Mouse (Mus musculus): ENCODE data around the gene Acoxl.

Gene Acoxl

DNA sequence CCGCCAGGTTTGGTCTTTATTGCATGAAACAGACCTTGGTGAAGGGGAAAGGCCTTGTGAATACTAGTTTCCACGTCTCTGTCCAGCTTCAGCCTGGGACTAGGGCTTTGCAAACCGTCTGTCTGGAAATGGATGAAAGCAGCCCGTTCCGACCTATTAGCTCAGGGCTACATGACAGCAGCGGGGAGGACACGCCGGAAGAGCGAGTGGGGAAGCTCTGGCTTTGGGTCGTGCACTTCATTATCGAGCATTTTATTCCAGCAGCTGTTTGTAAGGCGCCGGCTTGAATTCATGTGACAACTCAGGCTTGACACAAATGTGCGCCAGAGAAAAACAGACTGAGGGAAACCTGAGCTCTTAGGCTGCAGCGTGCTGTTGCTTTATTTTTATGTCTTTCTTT is 301.1 kb downstream of the Acoxl start:
- DNase-seq (ENCODE audit: low read depth, low spot score) = no peak

DNA sequence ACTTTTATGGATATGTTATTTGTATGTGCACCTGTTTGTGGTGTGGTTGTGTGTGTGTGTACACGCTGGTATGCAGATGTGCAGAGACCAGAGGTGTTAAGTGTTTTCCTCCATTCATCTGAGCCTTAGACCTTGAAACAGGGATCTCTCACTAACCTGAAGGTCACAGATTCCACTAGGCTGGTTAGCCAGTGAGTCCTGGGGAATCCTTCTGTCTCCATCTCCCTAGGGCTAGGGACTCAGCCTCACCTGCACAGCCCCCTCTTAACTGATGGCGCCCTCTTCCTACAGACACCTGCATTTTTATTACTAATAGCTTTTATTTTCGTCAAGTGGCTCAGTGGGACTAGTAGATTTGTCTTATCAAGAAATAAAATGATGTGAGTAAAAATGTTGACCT is 301.5 kb downstream of the Acoxl start:
- DNase-seq (ENCODE audit: low read depth, low spot score) = no peak

DNA sequence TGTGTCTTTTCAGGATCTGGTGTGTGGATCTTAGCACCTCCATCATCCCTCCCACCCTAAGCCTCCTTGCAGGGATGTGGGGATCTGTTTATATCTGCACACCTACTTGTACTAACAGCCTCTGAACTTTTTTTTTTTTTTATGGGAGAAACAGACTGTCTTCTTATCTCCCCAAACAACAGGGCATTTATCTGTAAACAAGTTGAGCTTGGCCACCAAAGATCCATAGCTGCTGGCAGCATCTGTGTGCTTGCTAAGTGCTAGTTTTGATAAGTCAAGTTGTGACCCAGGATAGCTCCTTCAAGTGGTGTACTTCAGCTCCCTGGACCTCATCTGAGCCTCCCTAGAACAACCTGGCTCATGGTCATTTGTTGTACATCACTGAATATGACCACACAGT is 305.3 kb downstream of the Acoxl start:
- no peak for DNase-seq (ENCODE audit: low read depth, low spot score)

DNA sequence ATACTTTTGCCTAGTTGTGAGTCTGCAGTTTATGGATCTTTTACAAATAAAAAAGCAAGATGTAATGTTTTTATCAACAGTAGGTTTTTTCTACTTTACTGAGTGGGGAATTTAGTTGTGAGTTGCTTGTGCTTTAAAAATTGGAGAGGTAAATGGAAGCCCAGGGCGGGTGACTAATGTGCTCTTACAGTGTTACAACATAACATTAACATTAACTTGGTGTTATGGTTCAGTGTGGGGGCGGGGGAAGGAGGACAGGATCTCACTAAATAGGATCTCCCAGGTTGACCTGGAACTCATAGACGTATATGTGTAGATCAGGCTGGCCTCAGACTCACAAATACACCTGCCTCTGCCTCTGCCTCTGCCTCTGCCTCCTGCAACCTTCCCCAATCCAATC is 306.8 kb downstream of the Acoxl start:
- no peak for DNase-seq (ENCODE audit: low read depth, low spot score)

DNA sequence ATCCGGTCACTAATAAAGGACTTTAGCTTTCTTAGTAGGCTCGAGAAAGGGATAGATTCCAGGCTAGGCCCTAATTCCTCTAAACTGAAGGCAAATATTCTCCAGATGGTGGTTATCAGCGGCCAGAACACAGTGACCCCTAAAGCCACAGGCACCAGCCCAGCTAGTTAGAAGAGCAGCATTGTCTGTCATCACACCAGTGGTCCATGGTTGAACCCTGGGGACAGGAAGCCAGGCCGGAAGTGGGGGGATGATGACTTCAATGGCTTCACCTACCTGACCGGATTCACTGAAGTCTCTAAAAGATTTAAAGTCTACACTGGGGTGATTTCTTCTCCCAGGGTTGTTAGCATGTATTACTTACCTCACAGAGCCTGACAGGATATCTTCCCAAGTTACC is 310.9 kb downstream of the Acoxl start:
- no peak for DNase-seq (ENCODE audit: low read depth, low spot score)

DNA sequence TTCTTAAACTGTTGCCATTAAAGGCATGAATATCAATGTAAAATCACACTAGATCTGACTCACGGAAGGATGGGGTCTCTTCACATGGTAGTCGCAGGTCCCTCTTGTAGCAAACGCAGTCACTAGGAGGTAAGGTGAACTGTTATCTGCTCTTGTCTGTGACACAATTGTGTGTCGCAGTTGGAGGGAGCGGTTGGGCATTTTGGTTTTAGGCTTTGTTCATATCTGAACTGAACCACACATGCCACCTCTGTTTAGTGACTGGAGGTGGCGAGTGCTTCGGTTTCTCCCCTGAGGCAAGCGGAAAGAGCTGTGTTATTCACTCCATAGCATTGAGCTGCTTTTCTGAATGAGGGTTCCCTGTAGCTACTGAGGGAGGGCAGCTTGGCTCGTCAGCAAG is 313.5 kb downstream of the Acoxl start:
- no peak for DNase-seq (ENCODE audit: low read depth, low spot score)

DNA sequence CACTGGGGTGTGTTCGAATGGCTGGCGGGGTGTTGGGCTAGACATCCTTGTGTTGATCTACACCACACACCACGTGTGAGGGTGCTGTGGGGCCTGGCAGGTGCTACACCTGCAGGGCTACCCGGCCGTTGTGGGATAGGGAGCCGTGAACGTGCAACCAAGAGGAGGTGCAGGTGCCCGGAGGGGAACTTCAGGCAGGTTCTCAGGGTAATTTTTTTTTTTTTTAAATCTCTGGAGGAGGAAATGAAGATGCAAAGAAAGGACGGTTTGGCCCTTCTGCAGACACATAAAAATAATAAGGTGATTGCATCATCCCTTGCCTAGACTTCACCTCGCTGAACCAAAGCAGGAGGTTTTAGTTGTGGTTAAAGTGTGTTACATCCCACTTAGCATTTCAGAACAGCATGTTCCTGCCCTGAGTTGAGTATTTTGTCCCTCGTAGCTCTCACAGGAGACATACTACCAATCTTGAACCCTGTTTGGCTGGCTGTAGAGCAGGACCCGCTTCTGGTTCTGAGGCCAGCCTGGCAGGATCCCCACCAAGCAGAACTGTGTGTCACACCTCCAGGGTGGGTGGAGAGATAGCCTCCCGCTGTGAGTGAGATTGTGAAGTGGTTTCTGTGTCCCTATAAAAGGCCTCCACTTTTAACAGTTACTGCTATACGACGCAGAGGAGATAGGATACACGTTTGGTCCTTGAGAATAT is 314.3 kb downstream of the Acoxl start:
- DNase-seq (ENCODE audit: low read depth, low spot score) = no peak

DNA sequence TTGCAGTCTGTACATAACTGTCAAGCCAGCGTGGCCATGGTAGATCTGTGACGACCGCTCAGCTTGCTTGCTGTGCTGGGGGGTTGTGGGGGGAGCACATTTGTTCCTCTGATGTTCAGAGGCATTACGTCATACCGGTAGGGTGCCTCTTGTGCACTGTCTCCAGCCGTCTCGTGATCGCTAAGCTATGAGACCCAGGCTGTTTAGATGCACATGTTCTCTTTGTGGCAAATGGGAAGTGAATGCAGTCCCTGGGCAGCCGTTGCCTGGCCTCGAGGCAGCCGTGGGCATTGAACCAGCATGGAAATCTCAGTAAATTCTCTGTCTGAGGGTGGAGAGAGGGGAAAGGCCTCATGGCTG is 314.9 kb downstream of the Acoxl start:
- DNase-seq (ENCODE audit: low read depth, low spot score) = no peak

DNA sequence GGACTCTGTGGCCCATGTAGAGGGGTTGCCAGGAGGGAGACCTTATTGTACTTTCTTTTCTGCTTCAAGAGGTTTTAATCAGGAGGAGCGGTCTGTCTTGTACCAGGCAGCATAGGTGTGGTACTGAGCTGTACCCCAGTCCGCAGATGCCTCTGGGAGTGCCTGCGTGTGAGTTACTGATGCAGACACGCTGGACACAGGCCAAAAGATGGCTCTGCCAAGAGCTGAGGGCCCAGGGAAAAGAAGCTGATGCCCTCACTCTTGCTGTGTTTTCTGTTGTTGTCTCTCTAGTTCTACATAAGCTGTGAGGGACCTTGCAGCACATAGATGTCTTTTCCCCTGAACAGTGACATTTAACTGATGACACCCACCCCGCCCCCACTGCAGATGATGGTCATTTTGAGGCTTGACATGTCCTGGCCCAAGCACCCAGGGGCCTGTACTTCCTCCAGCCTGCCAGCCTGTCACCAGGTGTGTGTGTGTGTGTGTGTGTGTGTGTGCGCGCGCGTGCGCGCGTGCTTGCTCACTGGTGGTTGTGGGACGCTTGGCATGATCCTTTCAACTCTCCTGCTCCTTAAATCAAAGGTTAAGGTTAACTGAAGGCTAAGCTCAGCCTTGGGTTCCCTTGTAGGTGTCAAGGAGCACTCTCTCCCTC is 316.9 kb downstream of the Acoxl start:
- no peak for DNase-seq (ENCODE audit: low read depth, low spot score)

DNA sequence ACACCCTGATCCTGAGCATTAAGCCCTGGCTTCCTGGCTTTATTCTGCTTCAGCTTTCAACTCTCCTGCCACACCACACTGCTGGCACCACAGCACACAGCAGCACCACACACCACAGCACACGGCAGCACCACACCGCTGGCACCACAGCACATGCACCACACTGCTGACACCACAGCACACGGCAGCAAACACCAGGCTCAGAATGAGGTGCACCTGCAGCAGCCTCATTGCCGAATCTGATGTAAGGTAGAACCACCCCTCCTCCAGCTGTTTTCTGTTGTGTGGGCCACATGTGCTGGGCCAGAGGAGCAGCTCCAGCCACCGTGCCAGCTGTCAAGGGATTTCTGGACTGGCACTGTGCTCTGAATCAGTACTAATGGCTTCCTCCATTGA is 317.4 kb downstream of the Acoxl start:
- DNase-seq (ENCODE audit: low read depth, low spot score) = no peak

DNA sequence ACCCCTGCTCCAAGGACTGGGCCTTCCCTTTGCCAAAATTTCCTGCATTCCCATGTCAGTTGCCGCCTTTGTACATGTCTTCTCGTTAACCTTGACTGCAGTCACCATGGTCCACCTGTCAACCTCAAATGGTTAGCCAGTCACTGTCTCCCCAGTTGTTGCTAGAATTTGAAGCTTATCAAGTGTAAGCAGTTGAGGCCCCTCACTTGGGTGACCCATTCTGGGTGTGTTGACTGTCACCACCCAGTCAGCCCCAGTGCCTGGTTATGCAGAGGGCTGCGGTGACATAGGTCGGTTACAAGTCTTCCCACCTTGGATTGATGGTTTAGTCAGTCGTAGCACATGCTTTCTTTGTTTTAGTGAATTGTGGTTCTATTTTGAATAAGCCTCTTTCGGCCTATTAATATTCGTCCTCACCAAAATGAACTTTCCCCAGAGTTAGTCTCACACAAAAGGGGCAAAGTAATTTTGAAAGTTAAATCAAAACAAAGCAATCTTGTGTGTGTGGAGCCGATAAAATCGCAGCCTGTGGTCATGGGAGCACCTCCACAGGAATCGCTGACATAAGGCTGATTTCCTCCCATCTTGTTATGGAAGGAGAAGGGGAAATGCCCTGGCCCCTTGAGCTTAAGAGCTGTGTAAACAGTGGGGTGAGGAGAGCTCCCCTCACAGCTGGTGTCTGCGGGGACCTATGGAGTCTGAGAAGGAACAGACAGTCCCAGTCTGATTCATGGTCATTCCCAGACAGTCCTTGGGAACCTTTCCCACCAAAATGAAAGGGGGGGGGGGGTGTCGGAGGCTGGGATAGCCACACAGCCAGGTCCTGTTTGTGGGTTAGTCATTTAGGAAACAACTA is 318.1 kb downstream of the Acoxl start:
- no peak for DNase-seq (ENCODE audit: low read depth, low spot score)

DNA sequence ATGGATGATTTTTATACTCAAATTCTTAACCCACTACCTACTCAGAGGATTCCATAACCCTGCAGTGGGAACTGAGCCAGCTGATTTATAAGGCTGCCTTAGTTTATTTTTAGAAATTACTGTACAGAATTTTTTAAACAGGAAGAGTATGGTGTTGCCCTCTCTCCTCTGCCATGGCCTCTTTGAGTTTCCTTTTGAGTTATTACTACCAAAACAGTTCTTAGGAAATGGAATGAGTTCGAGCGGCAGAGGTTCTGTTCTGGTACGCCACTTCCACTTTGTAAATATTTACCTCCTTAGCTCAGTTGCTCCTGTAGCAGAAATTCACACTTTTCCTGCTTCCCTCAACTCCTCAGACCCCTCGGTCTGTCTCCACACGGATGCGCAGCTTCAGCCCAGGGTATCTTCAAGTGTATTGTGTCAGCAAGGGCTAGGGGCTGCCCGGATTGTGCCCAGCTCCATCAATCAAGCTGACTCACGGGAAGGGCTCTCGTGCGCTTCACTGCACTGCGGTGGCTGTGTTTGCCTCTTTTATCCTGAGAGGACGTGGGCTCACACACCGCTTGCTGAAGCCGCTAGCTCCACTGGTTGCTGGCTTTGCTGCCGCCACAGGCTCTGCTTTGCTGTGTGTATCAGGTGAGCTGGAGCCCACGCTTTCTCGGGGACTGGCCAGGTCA is 320.2 kb downstream of the Acoxl start:
- no peak for DNase-seq (ENCODE audit: low read depth, low spot score)

DNA sequence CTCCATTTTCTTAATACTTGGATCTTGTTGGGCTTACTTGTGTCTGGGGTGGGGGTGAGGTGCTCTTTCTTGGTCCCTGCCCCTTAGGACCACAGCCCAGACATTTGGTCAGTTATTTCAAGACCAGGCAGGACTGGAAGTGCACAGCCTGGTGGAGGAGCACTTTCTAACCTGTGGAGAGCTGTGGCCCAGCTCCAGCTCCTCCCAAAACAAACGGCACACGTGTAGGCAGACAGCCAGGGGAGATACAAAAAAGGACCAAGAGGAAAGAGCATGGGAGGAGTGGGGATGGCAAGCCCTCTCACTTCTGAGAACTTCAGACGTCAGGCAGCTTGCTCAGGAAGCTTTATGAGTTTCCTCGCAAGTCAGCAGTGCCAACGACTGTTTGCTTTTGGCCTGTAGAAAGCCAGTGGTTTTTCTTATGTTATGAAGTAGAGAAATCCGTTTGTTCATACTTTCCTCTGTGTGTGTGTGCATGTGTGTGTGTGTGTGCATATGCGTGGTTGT is 321.0 kb downstream of the Acoxl start:
- no peak for DNase-seq (ENCODE audit: low read depth, low spot score)

DNA sequence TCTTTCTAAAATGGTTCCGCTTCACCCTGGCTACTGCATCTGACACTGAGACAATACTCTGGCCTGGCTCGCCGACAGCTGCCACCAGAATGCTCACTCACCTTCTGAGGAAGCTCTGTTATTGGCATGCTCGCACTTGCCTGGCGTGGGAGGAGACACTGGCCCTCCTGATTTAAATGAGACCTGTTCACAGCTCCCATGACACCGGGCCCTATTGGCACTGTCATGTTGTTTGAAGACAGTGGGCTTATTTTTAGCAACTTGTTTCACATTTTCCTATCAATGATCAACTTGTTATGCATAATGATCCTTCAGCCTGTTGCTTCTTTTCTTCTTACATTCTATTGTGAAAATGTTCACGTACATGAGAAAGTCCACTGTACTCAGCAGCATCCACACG is 324.5 kb downstream of the Acoxl start:
- no peak for DNase-seq (ENCODE audit: low read depth, low spot score)

DNA sequence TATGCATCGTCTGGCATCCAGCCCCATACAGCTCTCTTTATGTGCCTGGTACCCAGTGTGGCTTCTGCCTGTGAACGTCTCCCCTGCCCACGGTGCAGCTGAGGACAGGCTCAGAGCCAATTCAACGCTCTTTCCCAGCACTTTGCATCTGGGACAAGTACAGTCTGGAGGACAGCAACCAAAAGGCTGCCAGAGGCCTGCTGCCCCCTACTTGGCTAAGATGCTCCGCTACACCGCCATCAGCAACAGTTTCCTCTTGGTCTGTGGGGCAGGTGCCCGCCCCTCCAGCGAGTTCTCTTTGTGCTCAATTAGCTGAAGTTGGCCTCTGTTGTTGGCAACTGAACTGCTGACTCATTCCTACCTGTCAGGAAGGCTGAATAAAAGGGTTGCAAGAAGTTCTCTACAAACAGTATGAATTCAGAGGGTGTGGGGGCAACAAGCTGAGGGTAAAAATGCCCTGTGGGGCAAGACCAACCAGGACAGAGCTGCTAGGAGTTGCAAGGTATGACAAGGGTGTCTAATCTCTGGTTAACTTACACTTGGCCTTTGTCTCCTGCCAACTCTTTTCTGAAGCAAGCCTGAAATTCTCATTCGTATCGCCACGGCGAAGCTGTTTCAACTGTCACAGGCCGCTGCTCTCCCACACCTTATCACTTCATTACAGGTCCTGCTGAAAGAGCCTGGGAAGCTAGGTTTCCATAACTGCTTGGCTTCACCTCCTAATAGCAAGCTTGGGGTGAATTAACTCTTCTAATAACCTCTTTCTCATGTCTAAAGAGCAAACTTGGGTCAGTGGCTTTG is 328.1 kb downstream of the Acoxl start:
- no peak for DNase-seq (ENCODE audit: low read depth, low spot score)

DNA sequence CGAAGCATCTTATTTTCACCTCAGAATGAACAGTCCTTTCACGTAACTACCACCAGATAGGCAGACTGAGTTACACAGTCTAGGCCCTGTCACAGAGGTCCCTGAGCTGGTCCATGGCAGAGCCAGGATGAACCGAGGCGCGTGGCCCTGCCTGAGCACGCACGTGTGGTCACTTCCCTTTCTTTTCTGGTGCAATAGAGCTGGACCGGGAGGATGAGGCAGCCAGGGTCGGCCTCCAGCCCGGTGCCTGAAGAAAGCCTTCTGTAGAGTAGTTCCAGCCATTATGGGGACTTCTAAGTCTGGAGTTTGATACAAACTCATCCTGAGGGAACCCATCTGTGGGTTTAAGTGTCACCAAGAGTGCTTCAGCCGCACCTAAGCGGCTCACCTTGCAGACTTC is 329.3 kb downstream of the Acoxl start:
- no peak for DNase-seq (ENCODE audit: low read depth, low spot score)

DNA sequence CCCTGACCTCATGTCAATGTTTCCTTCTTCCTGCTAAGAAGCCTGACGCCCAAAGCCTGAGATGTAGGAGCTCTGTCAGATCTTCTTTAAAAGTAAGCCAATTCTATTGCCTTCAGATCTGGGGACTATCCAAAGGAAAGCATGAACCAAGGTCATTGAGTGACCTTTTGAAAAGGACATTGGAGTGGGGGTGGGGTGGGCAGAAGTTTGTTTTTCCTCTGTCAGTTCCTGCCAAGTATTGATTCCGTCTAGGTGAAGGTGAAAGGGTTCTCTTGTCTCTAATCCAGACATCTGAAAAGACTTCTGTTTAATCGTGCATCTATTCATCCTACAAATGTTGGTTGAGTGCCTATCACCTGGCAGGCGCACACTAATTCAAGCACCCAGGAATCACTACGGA is 330.8 kb downstream of the Acoxl start:
- no peak for DNase-seq (ENCODE audit: low read depth, low spot score)

DNA sequence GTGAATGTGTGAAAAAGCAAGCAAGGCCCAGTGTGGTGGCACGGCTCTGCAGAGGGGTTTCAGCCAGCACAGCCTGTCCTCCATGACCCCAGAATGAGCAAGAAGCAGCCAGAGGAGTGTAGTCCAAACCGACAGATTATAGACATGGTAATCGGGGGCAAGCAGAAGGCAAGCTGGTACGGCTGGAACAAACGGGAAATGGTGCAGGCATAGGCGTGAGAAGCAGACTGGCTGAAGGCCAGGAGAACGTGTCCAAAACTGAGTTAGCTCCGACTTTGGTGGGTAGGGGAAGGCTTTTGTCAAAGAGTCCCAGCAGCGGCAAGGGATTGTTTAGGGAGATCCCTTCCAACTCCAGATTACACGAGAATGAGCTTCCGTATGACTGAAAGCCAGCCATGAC is 331.3 kb downstream of the Acoxl start:
- DNase-seq (ENCODE audit: low read depth, low spot score) = no peak

DNA sequence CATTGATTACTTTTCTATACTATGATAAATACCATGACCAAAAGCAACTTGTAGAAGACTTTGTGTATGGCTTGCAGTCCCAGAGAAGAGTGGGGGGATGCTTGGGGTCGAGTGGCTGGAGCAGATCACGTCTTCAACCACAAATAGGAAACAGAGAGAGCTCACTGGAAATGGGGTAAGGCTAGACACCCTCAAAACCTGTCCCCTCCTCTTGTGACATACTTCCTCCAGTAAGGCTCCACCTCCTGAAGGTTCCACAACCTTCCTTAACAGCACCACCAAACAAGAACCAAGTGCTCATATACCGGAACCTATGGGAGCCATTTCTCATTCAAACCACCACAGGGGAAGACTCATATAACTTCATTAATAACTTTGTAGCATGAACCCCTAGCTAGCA is 331.9 kb downstream of the Acoxl start:
- DNase-seq (ENCODE audit: low read depth, low spot score) = no peak

DNA sequence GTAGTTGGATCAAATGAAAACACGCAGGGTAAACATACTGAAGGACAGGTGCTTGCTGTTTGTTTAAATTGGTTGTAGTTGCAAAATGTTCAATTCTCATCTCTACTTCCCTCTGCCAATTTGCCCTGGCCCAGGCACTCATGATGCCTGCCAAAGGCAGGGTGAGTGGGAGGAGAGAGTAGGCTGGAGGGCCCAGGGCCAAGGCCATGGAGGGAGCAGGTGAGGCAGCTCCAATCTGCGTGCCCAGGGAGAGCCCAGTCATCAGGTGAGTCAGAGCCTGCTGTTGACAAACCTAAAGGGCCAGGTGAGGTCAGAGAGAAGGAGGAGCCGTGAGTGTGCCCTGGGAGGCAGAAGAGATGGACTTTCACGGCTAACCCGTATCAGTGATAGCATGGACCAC is 333.6 kb downstream of the Acoxl start:
- DNase-seq (ENCODE audit: low read depth, low spot score) = no peak
